Mouse (Mus musculus): ENCODE results near the gene Rpl23.

- no peak for TF ChIP-seq CHD2 (IDR thresholded peaks at IDR 0.05; ENCODE audit: low read length)
- no peak for TF ChIP-seq CTCF (IDR thresholded peaks at IDR 0.05 in 2 of 3, conservative IDR thresholded peaks at IDR 0.05 in 1 of 3; ENCODE audit: control insufficient read depth in 1 of 3, insufficient read depth in 1 of 3, low read depth in 2 of 3, low read length in 3 of 3, poor library complexity in 1 of 3, severe bottlenecking in 1 of 3)
- no peak for TF ChIP-seq KAT2A (conservative IDR thresholded peaks at IDR 0.05; ENCODE audit: low read depth, low read length)
- TF ChIP-seq NRF1 (IDR thresholded peaks at IDR 0.05; ENCODE audit: insufficient read depth, low read depth, low read length, poor library complexity, severe bottlenecking) = no peak
- no peak for TF ChIP-seq USF1 (IDR thresholded peaks at IDR 0.05; ENCODE audit: low read depth, low read length)
- TF ChIP-seq E2F4 (IDR thresholded peaks at IDR 0.05; ENCODE audit: borderline replicate concordance, low read depth, low read length) = no peak
- TF ChIP-seq POLR2A (IDR thresholded peaks at IDR 0.05; ENCODE audit: control insufficient read depth in 1 of 2, insufficient read depth in 1 of 2, low read depth in 1 of 2, low read length in 2 of 2, poor library complexity in 1 of 2) = no peak
- TF ChIP-seq SIN3A (IDR thresholded peaks at IDR 0.05; ENCODE audit: low read length) = no peak
- TF ChIP-seq MXI1 (IDR thresholded peaks at IDR 0.05; ENCODE audit: low read depth, low read length) = no peak
Observed at GRCm38 (mm10) chr11:97808093-97808492, 25.9 kb upstream of the Rpl23 start.

Measured in MEL (cell line).